Mouse (Mus musculus): ENCODE data around the gene Palld.

The Palld gene

GRCm38 (mm10) chr8:61570637-61571036, 331.9 kb downstream of the Palld start:
- Histone ChIP-seq H3K4me1 (replicated peaks; ENCODE audit: low read depth, low read length) (no peaks in the 10 kb centered on the region), H3K36me3 (ENCODE audit: insufficient read depth, low read length) (no peaks in the 10 kb centered on the region), H3K4me3 (replicated peaks; ENCODE audit: low read length) (no peak overlapping the region), H3K9me3 (ENCODE audit: low read length) (no peaks in the 10 kb centered on the region), H3K27me3 (ENCODE audit: insufficient read depth, low read length) (no peaks in the 10 kb centered on the region)
- TF ChIP-seq NANOG (IDR thresholded peaks at IDR 0.05; ENCODE audit: borderline replicate concordance, low read length), result no peak
- no peak for TF ChIP-seq CTCF (conservative IDR thresholded peaks at IDR 0.05; ENCODE audit: low read length)
- TF ChIP-seq POU5F1 (IDR thresholded peaks at IDR 0.05; ENCODE audit: borderline replicate concordance, low read length), result no peak

GRCm38 (mm10) chr8:61569721-61570120, 332.8 kb downstream of the Palld start:
- Histone ChIP-seq H3K4me1 (replicated peaks; ENCODE audit: low read depth, low read length) (no peaks in the 10 kb centered on the region), H3K9me3 (ENCODE audit: low read length) (no peaks in the 10 kb centered on the region), H3K4me3 (replicated peaks; ENCODE audit: low read length) (no peak overlapping the region), H3K36me3 (ENCODE audit: insufficient read depth, low read length) (no peaks in the 10 kb centered on the region), H3K27me3 (ENCODE audit: insufficient read depth, low read length) (no peaks in the 10 kb centered on the region)
- no peak for TF ChIP-seq NANOG (IDR thresholded peaks at IDR 0.05; ENCODE audit: borderline replicate concordance, low read length)
- TF ChIP-seq CTCF (conservative IDR thresholded peaks at IDR 0.05; ENCODE audit: low read length), result no peak
- TF ChIP-seq POU5F1 (IDR thresholded peaks at IDR 0.05; ENCODE audit: borderline replicate concordance, low read length), result no peak

DNA sequence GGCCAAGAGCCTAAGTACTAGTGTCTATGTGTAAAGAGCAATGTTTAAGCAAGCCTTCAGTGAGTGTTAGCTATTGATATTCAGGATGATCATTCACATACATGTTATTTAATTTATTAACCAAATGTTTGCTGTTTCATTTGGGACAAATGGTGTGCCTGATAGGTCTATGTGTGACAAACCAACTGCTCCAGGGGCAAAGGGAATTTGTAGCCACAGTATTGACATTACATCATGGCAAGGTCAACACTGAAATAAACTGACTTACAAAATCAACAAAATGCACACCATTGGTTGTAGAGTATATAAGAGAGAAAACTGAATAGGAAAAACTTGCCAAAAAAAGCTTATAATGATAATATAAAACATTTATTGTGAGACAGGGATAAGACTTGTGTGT, 333.3 kb downstream of the Palld start:
- H3K27me3 ChIP-seq (ENCODE audit: insufficient read depth, low read length), result no peaks in the 10 kb centered on the region
- TF ChIP-seq POU5F1 (IDR thresholded peaks at IDR 0.05; ENCODE audit: borderline replicate concordance, low read length), result no peak
- no peak for TF ChIP-seq NANOG (IDR thresholded peaks at IDR 0.05; ENCODE audit: borderline replicate concordance, low read length)
- TF ChIP-seq CTCF (conservative IDR thresholded peaks at IDR 0.05; ENCODE audit: low read length), result no peak
- no peaks in the 10 kb centered on the region for H3K9me3 ChIP-seq (ENCODE audit: low read length)
- no peaks in the 10 kb centered on the region for H3K36me3 ChIP-seq (ENCODE audit: insufficient read depth, low read length)
- H3K4me1 ChIP-seq (replicated peaks; ENCODE audit: low read depth, low read length), result no peaks in the 10 kb centered on the region
- H3K4me3 ChIP-seq (replicated peaks; ENCODE audit: low read length), result no peak overlapping the region

- Histone ChIP-seq H3K9me3 (ENCODE audit: low read length) (no peaks in the 10 kb centered on the region), H3K4me1 (replicated peaks; ENCODE audit: low read depth, low read length) (peaks cover 9% of the 10 kb centered on the region; the same call in 1 of the 2 replicates), H3K27me3 (ENCODE audit: insufficient read depth, low read length) (peaks cover 2% of the 10 kb centered on the region; the same call in 1 of the 2 replicates), H3K4me3 (replicated peaks; ENCODE audit: low read length) (no peak overlapping the region), H3K36me3 (ENCODE audit: insufficient read depth, low read length) (no peaks in the 10 kb centered on the region)
- TF ChIP-seq POU5F1 (IDR thresholded peaks at IDR 0.05; ENCODE audit: borderline replicate concordance, low read length) (no peak), CTCF (conservative IDR thresholded peaks at IDR 0.05; ENCODE audit: low read length) (no peak), NANOG (IDR thresholded peaks at IDR 0.05; ENCODE audit: borderline replicate concordance, low read length) (no peak)
Observed at GRCm38 (mm10) chr8:61563378-61563777, 339.1 kb downstream of the Palld start.

GRCm38 (mm10) chr8:61562626-61563025, 339.9 kb downstream of the Palld start:
- TF ChIP-seq NANOG (IDR thresholded peaks at IDR 0.05; ENCODE audit: borderline replicate concordance, low read length), result no peak
- no peak for TF ChIP-seq CTCF (conservative IDR thresholded peaks at IDR 0.05; ENCODE audit: low read length)
- TF ChIP-seq POU5F1 (IDR thresholded peaks at IDR 0.05; ENCODE audit: borderline replicate concordance, low read length), result no peak
- peaks cover 9% of the 10 kb centered on the region; the same call in 1 of the 2 replicates for H3K4me1 ChIP-seq (replicated peaks; ENCODE audit: low read depth, low read length)

DNA sequence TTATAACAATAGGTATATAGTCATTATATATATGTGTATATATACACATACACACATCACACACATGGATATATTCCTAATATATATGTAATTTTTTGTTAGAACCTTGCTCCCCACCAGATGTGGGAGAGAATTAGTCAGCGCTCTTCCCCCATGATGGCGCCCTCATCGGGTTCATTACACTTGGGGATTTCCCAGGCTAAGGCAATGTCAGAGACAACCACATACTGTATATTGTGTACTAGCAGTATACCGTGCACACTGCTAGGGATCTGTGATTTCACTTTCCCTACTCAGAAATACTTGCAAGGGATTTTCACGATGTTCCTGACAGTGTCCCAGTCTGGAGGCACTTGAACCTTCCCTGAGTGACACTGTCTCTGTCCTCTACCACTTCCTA, 341.3 kb downstream of the Palld start:
- H3K27me3 ChIP-seq (ENCODE audit: insufficient read depth, low read length), result peaks cover 2% of the 10 kb centered on the region; the same call in 1 of the 2 replicates
- H3K4me1 ChIP-seq (replicated peaks; ENCODE audit: low read depth, low read length), result peaks cover 9% of the 10 kb centered on the region; the same call in 1 of the 2 replicates
- no peaks in the 10 kb centered on the region for H3K9me3 ChIP-seq (ENCODE audit: low read length)
- no peak overlapping the region for H3K4me3 ChIP-seq (replicated peaks; ENCODE audit: low read length)
- TF ChIP-seq CTCF (conservative IDR thresholded peaks at IDR 0.05; ENCODE audit: low read length) (no peak), NANOG (IDR thresholded peaks at IDR 0.05; ENCODE audit: borderline replicate concordance, low read length) (no peak), POU5F1 (IDR thresholded peaks at IDR 0.05; ENCODE audit: borderline replicate concordance, low read length) (no peak)
- H3K36me3 ChIP-seq (ENCODE audit: insufficient read depth, low read length), result no peaks in the 10 kb centered on the region

More at GRCm38 (mm10) chr8:61562626-61563025, 339.9 kb downstream of the Palld start:
- Histone ChIP-seq H3K9me3 (ENCODE audit: low read length) (no peaks in the 10 kb centered on the region), H3K27me3 (ENCODE audit: insufficient read depth, low read length) (peaks cover 2% of the 10 kb centered on the region; the same call in 1 of the 2 replicates), H3K4me3 (replicated peaks; ENCODE audit: low read length) (no peak overlapping the region), H3K36me3 (ENCODE audit: insufficient read depth, low read length) (no peaks in the 10 kb centered on the region)

DNA sequence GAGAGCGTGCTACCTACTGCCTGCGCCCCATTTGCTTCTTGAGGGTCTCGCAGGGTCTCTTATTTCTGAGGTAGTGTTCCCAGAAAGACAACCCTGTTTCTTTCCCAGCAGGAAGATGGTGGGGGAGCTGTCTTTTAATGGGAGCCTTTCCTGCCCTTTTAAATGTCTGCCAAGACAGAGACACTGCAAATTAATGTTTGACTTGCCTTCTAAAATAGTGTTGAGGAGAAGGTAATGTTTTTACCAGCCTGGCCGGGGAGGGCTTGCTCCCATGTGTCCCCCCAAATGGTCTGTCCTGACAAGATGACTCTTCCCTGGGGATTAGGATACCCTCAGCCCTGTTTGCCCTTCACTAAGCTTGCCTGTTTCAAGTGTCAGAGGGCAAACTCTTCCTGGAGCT, 342.5 kb downstream of the Palld start:
- TF ChIP-seq CTCF (conservative IDR thresholded peaks at IDR 0.05; ENCODE audit: low read length), result no peak
- TF ChIP-seq POU5F1 (IDR thresholded peaks at IDR 0.05; ENCODE audit: borderline replicate concordance, low read length), result no peak
- TF ChIP-seq NANOG (IDR thresholded peaks at IDR 0.05; ENCODE audit: borderline replicate concordance, low read length), result no peak
- Histone ChIP-seq H3K4me1 (replicated peaks; ENCODE audit: low read depth, low read length) (peaks cover 9% of the 10 kb centered on the region; the same call in 1 of the 2 replicates), H3K4me3 (replicated peaks; ENCODE audit: low read length) (no peak overlapping the region), H3K36me3 (ENCODE audit: insufficient read depth, low read length) (no peaks in the 10 kb centered on the region), H3K27me3 (ENCODE audit: insufficient read depth, low read length) (peaks cover 2% of the 10 kb centered on the region; the same call in 1 of the 2 replicates), H3K9me3 (ENCODE audit: low read length) (no peaks in the 10 kb centered on the region)

DNA sequence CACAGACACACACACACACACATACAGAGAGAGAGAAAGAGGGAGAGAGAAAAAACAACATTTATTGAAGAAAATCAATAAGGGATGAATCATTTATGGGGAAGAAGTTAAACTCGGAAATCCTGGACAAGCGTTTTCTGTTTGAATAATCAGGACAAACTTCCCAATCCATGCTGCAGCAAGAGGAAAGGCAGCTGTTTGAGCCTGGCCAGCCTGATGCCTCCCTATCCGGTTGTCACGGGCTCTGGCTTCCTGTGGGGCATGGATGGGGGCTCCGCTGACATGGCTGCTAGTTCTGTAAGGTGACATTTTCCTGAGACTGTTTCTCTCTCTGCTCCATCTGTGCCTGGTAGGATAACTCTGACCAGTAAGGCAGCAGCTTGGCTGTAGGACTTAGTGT, 343.0 kb downstream of the Palld start:
- Histone ChIP-seq H3K27me3 (ENCODE audit: insufficient read depth, low read length) (peaks cover 2% of the 10 kb centered on the region; the same call in 1 of the 2 replicates), H3K4me1 (replicated peaks; ENCODE audit: low read depth, low read length) (peaks cover 9% of the 10 kb centered on the region; the same call in 1 of the 2 replicates), H3K4me3 (replicated peaks; ENCODE audit: low read length) (no peak overlapping the region), H3K36me3 (ENCODE audit: insufficient read depth, low read length) (no peaks in the 10 kb centered on the region), H3K9me3 (ENCODE audit: low read length) (no peaks in the 10 kb centered on the region)
- TF ChIP-seq NANOG (IDR thresholded peaks at IDR 0.05; ENCODE audit: borderline replicate concordance, low read length) (no peak), CTCF (conservative IDR thresholded peaks at IDR 0.05; ENCODE audit: low read length) (no peak)

Measured in E14TG2a.4 (cell line).